Mouse (Mus musculus) olfactory bulb, adult 2 months (tissue): ENCODE results near the gene Plxnc1. TPM values are rescaled to one million over a fixed set of nuclear protein-coding genes. Genes with fewer than 3 reads are reported as not detected.

ENCODE experiments used
- H3K27ac ChIP-seq: fragments of 200-500 bp; 2 replicates; pipeline ENCODE4 v1.5.1; 2012; ENCODE audit warnings: low read depth, low read length; ENCODE audit not compliant: insufficient read depth
- H3K4me1 ChIP-seq: fragments of 200-500 bp; 2 replicates; pipeline ENCODE4 v1.6.1; 2012; ENCODE audit warnings: low read length; ENCODE audit not compliant: control insufficient read depth, insufficient read depth
- H3K4me3 ChIP-seq: fragments of 200-500 bp; 2 replicates; pipeline ENCODE4 v1.5.1; 2012; ENCODE audit warnings: mild to moderate bottlenecking, low read depth, low read length, moderate library complexity; ENCODE audit not compliant: insufficient read depth
- CTCF ChIP-seq: fragments of 200-500 bp; IDR thresholded peaks from 2 replicates; pipeline ENCODE4 v1.5.1; 2012; ENCODE audit warnings: low read depth, mild to moderate bottlenecking, low read length, moderate library complexity; ENCODE audit not compliant: insufficient read depth
- POLR2A ChIP-seq: fragments of 200-500 bp; IDR thresholded peaks from 2 replicates; pipeline ENCODE4 v1.6.1; 2012; ENCODE audit warnings: mild to moderate bottlenecking, low read depth, low read length, moderate library complexity; ENCODE audit not compliant: insufficient read depth
- WGBS: fragments of 180-500 bp; shearing (Covaris S2); methylation state at CpG from one replicate; pipeline ENCODE4 v1.1.7; 2018; 5-methylcytosine and 5-hydroxymethylcytosine counted together
- polyA plus RNA-seq: library from polyadenylated mRNA; stranded (reverse); fragments of >200 nt; gene quantifications from 2 replicates; pipeline ENCODE4 v1.2.4, GENCODE M21; 2012; ENCODE audit warnings: low replicate concordance; ENCODE audit not compliant: missing spikeins, insufficient read depth, insufficient read length

The Plxnc1 gene
- polyA plus RNA-seq, 1 experiment = not detected

DNA sequence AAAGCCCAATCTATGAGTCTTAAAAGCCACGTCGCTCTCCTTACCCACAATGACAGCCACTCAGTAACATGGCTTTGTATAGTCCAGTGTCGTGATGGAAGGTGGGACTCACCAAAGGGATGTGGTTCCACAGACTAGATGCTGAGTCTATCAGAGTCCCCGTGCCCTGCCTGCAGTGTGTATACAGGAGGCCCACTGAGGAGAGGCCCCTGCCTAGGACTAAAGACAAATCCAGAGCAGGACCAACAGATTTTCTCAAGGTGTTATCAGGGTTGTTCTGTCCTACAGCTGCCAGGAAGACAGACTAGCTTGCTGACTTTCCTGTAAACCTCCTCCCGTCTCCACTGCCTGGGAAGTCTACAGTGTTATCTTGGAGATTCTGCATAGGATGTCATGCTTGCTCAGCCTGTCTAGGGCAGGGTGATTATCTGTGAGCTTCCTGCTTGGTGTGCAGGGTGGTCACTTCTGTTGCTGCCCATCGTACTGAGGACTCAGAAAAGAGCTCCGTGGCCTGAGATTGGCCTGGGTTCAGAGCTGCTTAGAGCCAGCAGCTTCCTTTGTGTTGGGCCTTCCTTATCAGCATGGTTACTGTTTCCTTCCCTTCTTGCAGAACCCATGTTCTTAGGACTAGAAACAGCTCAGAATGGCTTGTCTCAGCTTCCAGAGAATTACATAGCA lies 143.8 kb downstream of the Plxnc1 start:
- Histone ChIP-seq H3K27ac (no peak overlapping the region), H3K4me3 (no peak overlapping the region), H3K4me1 (peaks cover 10% of the 10 kb centered on the region)
- TF ChIP-seq CTCF (no peak), POLR2A (no peak)
- WGBS = 85% methylated on average over 7 of the region's 7 CpGs

- TF ChIP-seq POLR2A = no peak
- WGBS = 70% methylated on average over 2 of the region's 2 CpGs
- H3K4me3 ChIP-seq = no peak overlapping the region
- no peak overlapping the region for H3K27ac ChIP-seq
- H3K4me1 ChIP-seq = peaks cover 9% of the 10 kb centered on the region
These were observed 145.0 kb downstream of the Plxnc1 start for GRCm38 (mm10) chr10:94799485-94800239.

GRCm38 (mm10) chr10:94798128-94798527 lies 146.5 kb downstream of the Plxnc1 start:
- H3K4me1 ChIP-seq = peaks cover 5% of the 10 kb centered on the region
- no peak for TF ChIP-seq POLR2A
- no peak for TF ChIP-seq CTCF
- 91% methylated on average over 5 of the region's 5 CpGs for WGBS

DNA sequence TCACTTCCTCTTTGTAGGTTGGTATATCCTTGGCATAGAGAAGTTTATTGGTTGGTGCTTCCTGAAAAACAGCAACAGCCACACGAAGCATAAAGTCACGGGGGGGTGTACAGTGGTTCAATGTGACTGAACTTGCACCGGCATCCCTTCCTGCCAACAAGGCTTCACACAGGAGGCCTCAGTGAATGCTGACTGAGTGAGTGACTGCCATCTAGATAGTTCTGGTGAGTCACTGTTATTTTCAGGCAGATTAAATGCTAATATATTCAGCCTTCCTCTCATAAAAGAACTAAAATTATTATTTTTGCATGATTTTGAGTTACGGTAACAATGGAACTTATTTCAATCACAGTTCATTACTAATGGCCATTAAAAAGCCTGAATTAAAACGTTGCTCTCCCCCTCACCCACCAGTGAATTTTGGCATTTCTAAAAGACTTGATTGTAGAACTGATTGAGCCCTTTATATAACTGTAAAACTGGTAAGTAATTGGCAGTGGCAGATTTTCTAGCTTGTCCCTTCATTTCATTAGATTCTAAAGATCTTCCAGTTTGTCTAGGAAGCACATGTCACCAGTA lies 149.9 kb downstream of the Plxnc1 start:
- TF ChIP-seq POLR2A (no peak), CTCF (no peak)
- WGBS = 67% methylated on average over 5 of the region's 5 CpGs
- H3K4me3 ChIP-seq = no peak overlapping the region
- peaks cover 5% of the 10 kb centered on the region for H3K4me1 ChIP-seq
- H3K27ac ChIP-seq = no peak overlapping the region

More at GRCm38 (mm10) chr10:94798128-94798527, 146.5 kb downstream of the Plxnc1 start:
- no peak overlapping the region for H3K4me3 ChIP-seq
- H3K27ac ChIP-seq = no peak overlapping the region

DNA sequence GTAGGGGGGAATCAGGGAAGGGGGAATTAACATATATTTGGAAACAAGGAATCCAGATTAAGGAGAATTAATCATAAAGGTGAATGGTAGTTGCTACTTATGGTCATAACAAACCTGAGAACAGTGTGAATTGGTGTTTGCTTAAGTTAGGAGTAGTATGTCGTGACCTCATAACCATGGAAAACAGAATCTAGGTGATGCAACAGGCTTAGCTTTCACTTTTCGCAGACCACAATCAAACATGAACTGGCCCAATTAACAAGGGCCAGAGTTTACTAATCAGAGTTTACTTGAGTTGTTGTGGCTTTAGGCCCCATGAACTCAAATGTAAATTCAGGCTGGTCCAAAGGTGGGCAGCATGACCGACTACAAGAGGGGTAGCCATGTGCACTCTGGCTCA lies 150.7 kb downstream of the Plxnc1 start:
- WGBS = 92% methylated on average over 3 of the region's 3 CpGs
- Histone ChIP-seq H3K27ac (no peak overlapping the region), H3K4me3 (no peak overlapping the region), H3K4me1 (no peaks in the 10 kb centered on the region)
- TF ChIP-seq CTCF (no peak), POLR2A (no peak)

DNA sequence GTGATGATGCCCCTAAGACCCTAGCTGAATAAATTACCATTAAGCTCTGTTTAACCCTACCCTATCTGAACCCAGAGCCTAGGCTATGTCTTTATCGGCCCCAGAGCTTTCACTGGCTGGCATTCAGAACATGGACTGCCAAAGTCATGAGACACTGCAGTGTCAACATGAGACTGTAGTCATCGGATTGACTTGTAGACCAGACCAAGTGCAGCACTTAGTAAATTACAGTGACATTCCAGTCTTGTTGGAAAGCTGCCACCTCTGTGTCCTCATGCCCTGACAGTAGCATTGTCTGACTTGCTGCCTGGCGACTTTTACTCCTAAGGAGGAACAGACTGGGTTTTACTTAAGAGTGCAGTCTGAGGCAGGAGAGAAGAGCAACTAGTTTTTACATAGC lies 155.4 kb downstream of the Plxnc1 start:
- Histone ChIP-seq H3K27ac (no peak overlapping the region), H3K4me1 (no peaks in the 10 kb centered on the region), H3K4me3 (no peak overlapping the region)
- WGBS = 49% methylated on average over 3 of the region's 3 CpGs
- no peak for TF ChIP-seq POLR2A

DNA sequence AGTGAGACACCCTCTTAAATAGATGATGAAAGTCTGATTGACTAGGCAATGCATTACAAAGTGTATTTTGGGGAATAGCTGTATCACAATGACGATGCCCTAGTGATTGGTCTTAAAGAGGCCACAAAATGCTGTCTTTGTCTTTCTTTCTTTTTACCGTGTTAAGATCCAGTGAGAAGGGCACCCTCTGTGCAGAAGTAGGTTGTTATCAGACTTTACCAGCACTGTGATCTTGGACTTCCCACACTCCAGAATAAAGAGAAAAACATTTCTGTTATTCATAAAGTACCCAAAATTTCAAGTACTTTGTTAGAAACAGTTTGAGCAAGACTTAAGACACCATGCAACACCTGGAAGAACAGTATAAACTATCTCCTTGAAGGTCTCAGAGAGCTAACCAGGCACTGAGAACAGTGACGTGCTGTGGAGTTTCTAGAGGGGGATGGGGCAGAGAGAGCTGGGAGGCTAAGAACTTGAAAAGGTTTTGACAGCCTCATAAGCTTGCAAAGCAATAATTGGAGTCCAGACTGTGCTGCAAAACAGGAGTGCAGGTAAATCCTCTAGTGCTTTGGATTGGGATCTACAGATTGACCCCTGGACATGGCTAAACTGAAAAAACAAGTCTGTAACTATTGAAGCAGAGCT lies 163.9 kb downstream of the Plxnc1 start:
- no peak overlapping the region for H3K27ac ChIP-seq
- 81% methylated on average over 3 of the region's 3 CpGs for WGBS

GRCm38 (mm10) chr10:94779319-94779718 lies 165.3 kb downstream of the Plxnc1 start:
- no peaks in the 10 kb centered on the region for H3K4me1 ChIP-seq
- H3K27ac ChIP-seq = no peak overlapping the region
- 98% methylated on average over 4 of the region's 4 CpGs for WGBS
- TF ChIP-seq CTCF (no peak), POLR2A (no peak)
- no peak overlapping the region for H3K4me3 ChIP-seq

More for the DNA sequence above, 163.9 kb downstream of the Plxnc1 start:
- TF ChIP-seq POLR2A (no peak), CTCF (no peak)
- Histone ChIP-seq H3K4me3 (no peak overlapping the region), H3K4me1 (no peaks in the 10 kb centered on the region)

DNA sequence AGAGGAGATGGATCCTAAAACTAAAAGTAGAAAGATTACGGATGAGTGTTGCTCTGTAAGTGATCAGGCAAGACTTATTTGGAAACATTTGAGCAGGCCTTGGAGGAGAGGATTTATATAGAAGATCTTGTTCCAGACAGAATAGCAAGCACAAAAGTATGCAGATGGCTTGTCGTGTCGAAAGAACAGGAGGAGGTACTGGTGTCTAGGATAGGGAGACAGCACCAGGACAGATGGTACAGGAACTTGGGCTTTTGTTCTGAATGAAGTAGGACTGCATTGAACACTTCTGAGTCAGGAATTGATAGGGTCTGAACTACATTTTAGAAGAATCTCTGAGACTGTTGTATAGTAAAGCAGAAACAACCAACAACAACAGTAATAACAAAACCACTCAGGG lies 167.1 kb downstream of the Plxnc1 start:
- Histone ChIP-seq H3K4me3 (no peak overlapping the region), H3K27ac (no peak overlapping the region), H3K4me1 (no peaks in the 10 kb centered on the region)
- WGBS = 85% methylated on average over 3 of the region's 3 CpGs
- TF ChIP-seq POLR2A (no peak), CTCF (no peak)
